Mouse (Mus musculus): ENCODE results near the gene Serpinb8.

DNA sequence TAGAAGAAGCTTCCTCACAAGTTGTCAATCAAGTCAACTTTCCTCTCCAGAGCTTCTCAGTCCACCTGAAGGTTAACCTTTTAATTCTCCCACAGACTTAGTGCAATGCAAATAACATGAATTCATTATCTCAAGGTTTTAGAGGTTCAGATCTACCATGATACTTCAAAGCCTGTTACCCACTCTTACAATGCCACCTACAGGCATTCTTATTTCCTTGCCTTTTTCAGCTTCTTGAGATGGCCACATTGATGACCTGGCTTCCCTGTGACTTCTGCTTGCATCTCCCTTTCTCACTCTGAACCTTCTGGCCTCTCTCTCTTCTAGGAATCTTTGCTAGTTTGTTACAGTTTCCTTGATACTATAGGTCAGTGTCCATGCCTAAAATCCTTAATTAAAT lies 7.1 kb downstream of the Serpinb8 start:
- TF ChIP-seq CTCF (IDR thresholded peaks at IDR 0.05; ENCODE audit: insufficient read depth, low read length), result no peak
- no peak for TF ChIP-seq POLR2A (IDR thresholded peaks at IDR 0.05; ENCODE audit: borderline replicate concordance, extremely low read depth, low read depth, low read length)
